Mouse (Mus musculus) forebrain, embryonic 11.5 days (tissue): ENCODE measurements around the gene Slc1a1. TPM values are rescaled to one million over a fixed set of nuclear protein-coding genes. Genes with fewer than 3 reads are reported as not detected.

Experiments used
- ATAC-seq: fragments of 200-750 bp; cut with Nextera tagmentation; replicated peaks from 2 replicates; pipeline ENCODE4 v1.8.0; 2017; ENCODE audit warnings: moderate TSS enrichment; ENCODE audit not compliant: low FRiP score
- DNase-seq: peaks from one replicate; pipeline ENCODE4 v3.0.0-alpha.2; 2017; ENCODE audit warnings: low spot score
- H3K27ac ChIP-seq: fragments of 300-500 bp; sonication (generic); 2 replicates; pipeline ENCODE4 v1.5.1; 2014; ENCODE audit warnings: low read depth, low read length
- H3K27me3 ChIP-seq: fragments of 300-500 bp; sonication (generic); 2 replicates; pipeline ENCODE4 v1.6.1; 2014; ENCODE audit warnings: mild to moderate bottlenecking, low read length, mixed read lengths; ENCODE audit not compliant: control insufficient read depth, insufficient read depth
- H3K36me3 ChIP-seq: fragments of 300-500 bp; sonication (generic); 2 replicates; pipeline ENCODE4 v1.6.1; 2014; ENCODE audit warnings: mild to moderate bottlenecking, low read length, moderate library complexity, mixed read lengths; ENCODE audit not compliant: control insufficient read depth, insufficient read depth
- H3K4me1 ChIP-seq: fragments of 300-500 bp; sonication (generic); replicated peaks from 2 replicates; pipeline ENCODE4 v1.6.1; 2014; ENCODE audit warnings: low read length, mixed read lengths; ENCODE audit not compliant: control insufficient read depth, insufficient read depth
- H3K4me2 ChIP-seq: fragments of 300-500 bp; sonication (generic); 2 replicates; pipeline ENCODE4 v1.6.1; 2014; ENCODE audit warnings: low read depth, mild to moderate bottlenecking, low read length, moderate library complexity, mixed read lengths; ENCODE audit not compliant: severe bottlenecking
- H3K4me3 ChIP-seq: fragments of 300-500 bp; sonication (generic); 2 replicates; pipeline ENCODE4 v1.5.1; 2014; ENCODE audit warnings: low read depth, low read length
- H3K9ac ChIP-seq: fragments of 300-500 bp; sonication (generic); 2 replicates; pipeline ENCODE4 v1.6.1; 2014; ENCODE audit warnings: low read length
- H3K9me3 ChIP-seq: fragments of 300-500 bp; sonication (generic); 2 replicates; pipeline ENCODE4 v1.6.1; 2016; ENCODE audit warnings: low read length, mixed read lengths; ENCODE audit not compliant: control insufficient read depth
- WGBS: fragments of 180-500 bp; shearing (Covaris S2); extraction: QIAGEN DNeasy Blood & Tissue Kit; methylation state at CpG from one replicate; pipeline ENCODE4 v1.1.7; 2014; 5-methylcytosine and 5-hydroxymethylcytosine counted together
- polyA plus RNA-seq: library from polyadenylated mRNA; unstranded; fragments of >200 nt; fragmentation: Nextera tagmentation; extraction: Ambion mirVana; gene quantifications from 2 replicates; pipeline ENCODE4 v1.2.1, GENCODE M21; 2014

The Slc1a1 gene
- polyA plus RNA-seq, 1 experiment from 2014 or later, result 0.98 TPM

GRCm38 (mm10) chr19:28836651-28837410 is 2.0 kb downstream of the Slc1a1 start:
- Histone ChIP-seq H3K4me1 (0 out of 2 replicates have a peak, but pooled peaks cover 2% of the 10 kb centered on the region), H3K9me3 (no peaks in the 10 kb centered on the region), H3K27me3 (peaks cover 10% of the 10 kb centered on the region), H3K4me2 (no peak overlapping the region), H3K27ac (no peak overlapping the region), H3K9ac (no peak overlapping the region), H3K36me3 (no peaks in the 10 kb centered on the region), H3K4me3 (no peak overlapping the region)
- ATAC-seq, result no peak
- 73% methylated on average over 11 of the region's 11 CpGs for WGBS
- DNase-seq, result no peak

GRCm38 (mm10) chr19:28838796-28839195 is 3.9 kb downstream of the Slc1a1 start:
- Histone ChIP-seq H3K4me1 (0 out of 2 replicates have a peak, but pooled peaks cover 2% of the 10 kb centered on the region), H3K4me3 (no peak overlapping the region), H3K27me3 (peaks cover 10% of the 10 kb centered on the region), H3K4me2 (no peak overlapping the region), H3K36me3 (no peaks in the 10 kb centered on the region), H3K9ac (no peak overlapping the region), H3K9me3 (no peaks in the 10 kb centered on the region), H3K27ac (no peak overlapping the region)
- DNase-seq (no peak), ATAC-seq (no peak)
- 85% methylated on average over 2 of the region's 2 CpGs for WGBS

- ATAC-seq (no peak), DNase-seq (no peak)
- H3K4me1 ChIP-seq, result no peaks in the 10 kb centered on the region
- H3K27ac ChIP-seq, result no peak overlapping the region
- H3K27me3 ChIP-seq, result no peaks in the 10 kb centered on the region
- H3K9me3 ChIP-seq, result no peaks in the 10 kb centered on the region
- no peak overlapping the region for H3K9ac ChIP-seq
- no peaks in the 10 kb centered on the region for H3K36me3 ChIP-seq
- H3K4me2 ChIP-seq, result no peak overlapping the region
- H3K4me3 ChIP-seq, result no peak overlapping the region
- 77% methylated on average over 8 of the region's 8 CpGs for WGBS
Measured at GRCm38 (mm10) chr19:28844946-28845710, 10.3 kb downstream of the Slc1a1 start.

- Histone ChIP-seq H3K4me2 (no peak overlapping the region), H3K4me1 (no peaks in the 10 kb centered on the region), H3K27ac (no peak overlapping the region), H3K36me3 (no peaks in the 10 kb centered on the region), H3K27me3 (no peaks in the 10 kb centered on the region), H3K9me3 (no peaks in the 10 kb centered on the region), H3K4me3 (no peak overlapping the region), H3K9ac (no peak overlapping the region)
- DNase-seq (no peak), ATAC-seq (no peak)
- 88% methylated on average over 3 of the region's 3 CpGs for WGBS
Measured at GRCm38 (mm10) chr19:28850510-28850909, 15.7 kb downstream of the Slc1a1 start.

- Histone ChIP-seq H3K4me2 (no peak overlapping the region), H3K9me3 (no peaks in the 10 kb centered on the region), H3K4me1 (no peaks in the 10 kb centered on the region), H3K9ac (no peak overlapping the region), H3K27me3 (no peaks in the 10 kb centered on the region), H3K27ac (no peak overlapping the region), H3K36me3 (no peaks in the 10 kb centered on the region), H3K4me3 (no peak overlapping the region)
- WGBS, result 79% methylated on average over 3 of the region's 3 CpGs
- ATAC-seq (no peak), DNase-seq (no peak)
Measured at GRCm38 (mm10) chr19:28852001-28852400, 17.2 kb downstream of the Slc1a1 start.

GRCm38 (mm10) chr19:28854831-28855230 is 20.0 kb downstream of the Slc1a1 start:
- H3K27me3 ChIP-seq, result no peaks in the 10 kb centered on the region
- H3K9ac ChIP-seq, result no peak overlapping the region
- ATAC-seq, result no peak
- H3K4me3 ChIP-seq, result no peak overlapping the region
- H3K36me3 ChIP-seq, result no peaks in the 10 kb centered on the region
- H3K27ac ChIP-seq, result no peak overlapping the region
- no peaks in the 10 kb centered on the region for H3K9me3 ChIP-seq
- H3K4me1 ChIP-seq, result no peaks in the 10 kb centered on the region
- no peak for DNase-seq
- no peak overlapping the region for H3K4me2 ChIP-seq
- 73% methylated on average over 1 of the region's 1 CpGs for whole genome bisulfite sequencing

GRCm38 (mm10) chr19:28860246-28860645 is 25.4 kb downstream of the Slc1a1 start:
- H3K4me3 ChIP-seq, result no peak overlapping the region
- DNase-seq (no peak), ATAC-seq (no peak)
- no peaks in the 10 kb centered on the region for H3K36me3 ChIP-seq
- no peaks in the 10 kb centered on the region for H3K27me3 ChIP-seq
- H3K9me3 ChIP-seq, result no peaks in the 10 kb centered on the region
- 94% methylated on average over 2 of the region's 2 CpGs for WGBS
- no peak overlapping the region for H3K9ac ChIP-seq
- H3K4me1 ChIP-seq, result no peaks in the 10 kb centered on the region
- H3K4me2 ChIP-seq, result no peak overlapping the region
- H3K27ac ChIP-seq, result no peak overlapping the region

GRCm38 (mm10) chr19:28863626-28864025 is 28.8 kb downstream of the Slc1a1 start:
- no peaks in the 10 kb centered on the region for H3K4me1 ChIP-seq
- DNase-seq, result no peak
- H3K9ac ChIP-seq, result no peak overlapping the region
- H3K9me3 ChIP-seq, result no peaks in the 10 kb centered on the region
- no peak overlapping the region for H3K27ac ChIP-seq
- WGBS, result 86% methylated on average over 10 of the region's 10 CpGs
- H3K36me3 ChIP-seq, result no peaks in the 10 kb centered on the region
- no peaks in the 10 kb centered on the region for H3K27me3 ChIP-seq
- ATAC-seq, result no peak
- no peak overlapping the region for H3K4me3 ChIP-seq
- H3K4me2 ChIP-seq, result no peak overlapping the region
